Mouse (Mus musculus) testis, adult 2 months (tissue): Measurements from ENCODE around the gene Reln. TPM values are rescaled to one million over a fixed set of nuclear protein-coding genes. Genes with fewer than 3 reads are reported as not detected.

Experiments used
- H3K27ac ChIP-seq: fragments of 200-500 bp; 2 replicates; pipeline ENCODE4 v1.5.1; 2012; ENCODE audit warnings: low read depth, low read length; ENCODE audit not compliant: control insufficient read depth, insufficient read depth
- H3K27me3 ChIP-seq: fragments of 200-500 bp; 2 replicates; pipeline ENCODE4 v1.6.1; 2012; ENCODE audit warnings: mild to moderate bottlenecking, low read length, moderate library complexity; ENCODE audit not compliant: control insufficient read depth, insufficient read depth
- H3K36me3 ChIP-seq: fragments of 200-500 bp; 2 replicates; pipeline ENCODE4 v1.6.1; 2012; ENCODE audit warnings: mild to moderate bottlenecking, low read length; ENCODE audit not compliant: control insufficient read depth, insufficient read depth
- H3K4me1 ChIP-seq: fragments of 200-500 bp; 2 replicates; pipeline ENCODE4 v1.6.1; 2012; ENCODE audit warnings: low read length; ENCODE audit not compliant: control insufficient read depth, insufficient read depth
- H3K4me3 ChIP-seq: fragments of 200-500 bp; 2 replicates; pipeline ENCODE4 v1.5.1; 2012; ENCODE audit warnings: low read depth, mild to moderate bottlenecking, low read length, moderate library complexity, mixed read lengths; ENCODE audit not compliant: control insufficient read depth
- CTCF ChIP-seq: fragments of 200-500 bp; IDR thresholded peaks from 2 replicates; pipeline ENCODE4 v1.5.1; 2012; ENCODE audit warnings: low read depth, mild to moderate bottlenecking, inconsistent platforms, low read length, moderate library complexity; ENCODE audit not compliant: control insufficient read depth, insufficient read depth, insufficient replicate concordance
- POLR2A ChIP-seq: fragments of 200-500 bp; IDR thresholded peaks from 2 replicates; pipeline ENCODE4 v1.6.1; 2012; ENCODE audit warnings: low read depth, mild to moderate bottlenecking, inconsistent platforms, low read length, moderate library complexity; ENCODE audit not compliant: control insufficient read depth
- polyA plus RNA-seq: library from polyadenylated mRNA; depleted of rRNA; stranded (reverse); fragments of >200 nt; gene quantifications from 2 replicates; pipeline ENCODE4 v1.2.3, GENCODE M21; 2012

Reln gene
- polyA plus RNA-seq, 1 experiment = 11.5 TPM

- Histone ChIP-seq H3K4me3 (peak overlapping the region; percentile 66), H3K4me1 (peaks cover 9% of the 10 kb centered on the region), H3K27ac (0 out of 2 replicates have a peak overlapping the region, but pooled peaks have one; percentile 6), H3K36me3 (no peaks in the 10 kb centered on the region), H3K27me3 (no peaks in the 10 kb centered on the region)
- TF ChIP-seq POLR2A (0 out of 2 replicates have a peak, but pooled peaks have one; percentile 13), CTCF (no peak)
Observed at GRCm38 (mm10) chr5:21910726-21911125, 433.8 kb downstream of the Reln start.

GRCm38 (mm10) chr5:21909713-21910112, 434.8 kb downstream of the Reln start:
- Histone ChIP-seq H3K36me3 (no peaks in the 10 kb centered on the region), H3K27me3 (no peaks in the 10 kb centered on the region), H3K27ac (no peak overlapping the region), H3K4me1 (peaks cover 9% of the 10 kb centered on the region), H3K4me3 (no peak overlapping the region)
- TF ChIP-seq POLR2A (no peak), CTCF (no peak)

DNA sequence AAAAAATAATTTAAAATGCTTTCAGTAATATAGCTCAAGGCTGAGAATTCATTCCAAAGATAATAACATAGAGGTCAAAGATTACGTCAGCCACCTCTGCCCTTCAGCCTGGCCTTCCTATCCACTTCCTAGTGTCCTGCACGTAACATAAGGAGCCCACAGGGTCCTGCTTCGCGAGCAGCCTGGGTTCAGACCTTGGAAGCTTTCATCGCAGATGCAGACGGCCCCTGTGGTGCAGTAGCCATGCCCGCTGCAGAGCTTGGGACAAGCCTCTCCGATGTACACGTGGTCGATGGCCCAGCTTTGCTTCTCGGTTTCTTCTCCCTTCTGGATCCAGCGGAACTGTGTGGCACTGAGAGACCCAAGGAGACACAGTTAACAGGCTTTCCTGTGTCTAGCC, 443.1 kb downstream of the Reln start:
- Histone ChIP-seq H3K4me1 (no peaks in the 10 kb centered on the region), H3K4me3 (no peak overlapping the region), H3K27me3 (no peaks in the 10 kb centered on the region), H3K27ac (no peak overlapping the region), H3K36me3 (no peaks in the 10 kb centered on the region)
- no peak for TF ChIP-seq CTCF
- no peak for TF ChIP-seq POLR2A

DNA sequence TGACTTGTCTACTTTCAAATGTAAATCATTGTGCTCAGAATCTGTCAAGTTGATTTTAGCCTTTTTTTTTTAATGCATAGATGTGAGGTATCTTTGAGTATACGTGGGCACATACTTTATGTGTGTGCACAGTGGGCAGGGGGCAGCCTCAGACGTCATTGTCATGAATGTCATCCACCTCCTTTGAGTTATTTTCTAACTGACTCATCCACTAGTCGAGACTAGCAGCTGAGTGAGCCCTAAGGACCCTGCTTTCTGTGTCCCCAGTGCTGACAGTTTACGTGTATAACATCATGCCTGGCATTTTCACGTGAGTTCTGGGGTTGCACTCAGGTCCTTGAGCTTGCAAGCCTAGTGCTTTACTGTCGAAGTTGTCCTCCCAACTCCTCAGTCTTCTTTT, 443.6 kb downstream of the Reln start:
- Histone ChIP-seq H3K4me1 (no peaks in the 10 kb centered on the region), H3K27ac (no peak overlapping the region), H3K4me3 (no peak overlapping the region), H3K36me3 (no peaks in the 10 kb centered on the region), H3K27me3 (no peaks in the 10 kb centered on the region)
- TF ChIP-seq CTCF (no peak), POLR2A (no peak)

DNA sequence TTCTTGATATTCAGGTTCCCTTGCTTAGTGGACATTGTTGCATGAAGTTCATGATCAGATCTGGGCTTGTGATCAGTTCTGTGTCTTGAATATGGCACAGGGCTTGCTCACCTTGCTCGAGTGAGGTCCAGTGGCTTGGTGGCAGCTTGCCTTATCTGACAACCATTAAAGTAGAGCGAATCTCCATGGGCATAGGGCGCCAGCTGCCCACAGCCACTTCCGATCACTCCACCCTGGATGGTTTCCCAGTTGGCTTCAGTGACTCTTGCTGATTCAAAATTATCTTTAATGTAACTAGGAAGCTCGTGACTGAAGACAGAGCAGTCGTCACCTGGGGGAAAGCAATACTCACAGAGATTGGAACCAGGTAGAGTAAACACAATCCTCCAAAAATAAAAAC, 445.6 kb downstream of the Reln start:
- Histone ChIP-seq H3K27me3 (no peaks in the 10 kb centered on the region), H3K4me1 (no peaks in the 10 kb centered on the region)
- TF ChIP-seq POLR2A (no peak), CTCF (no peak)

DNA sequence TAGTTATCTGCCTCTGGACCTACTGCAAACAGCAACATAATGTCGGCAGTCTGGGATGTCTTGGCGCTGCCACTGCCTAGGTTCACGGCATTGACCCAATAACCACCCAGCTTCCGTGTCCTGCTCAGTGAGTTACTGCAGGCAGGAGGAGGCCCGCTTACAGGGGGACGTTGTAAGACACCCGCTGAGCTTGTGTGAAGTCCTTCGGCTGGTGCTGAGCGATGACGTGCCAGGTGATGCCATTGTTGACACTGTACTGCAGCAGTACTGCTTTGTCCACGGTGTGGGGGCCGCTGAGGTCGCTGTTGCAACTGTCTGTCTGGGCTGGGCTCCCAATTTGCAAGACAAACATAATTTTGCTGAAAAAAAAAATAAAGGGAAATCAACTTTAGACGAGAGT, 447.9 kb downstream of the Reln start:
- H3K27ac ChIP-seq = no peak overlapping the region
- no peak overlapping the region for H3K4me3 ChIP-seq
- no peaks in the 10 kb centered on the region for H3K36me3 ChIP-seq
- H3K4me1 ChIP-seq = no peaks in the 10 kb centered on the region
- TF ChIP-seq POLR2A (no peak), CTCF (no peak)
- H3K27me3 ChIP-seq = no peaks in the 10 kb centered on the region

More for the DNA sequence above, 445.6 kb downstream of the Reln start:
- no peak overlapping the region for H3K4me3 ChIP-seq
- no peaks in the 10 kb centered on the region for H3K36me3 ChIP-seq
- no peak overlapping the region for H3K27ac ChIP-seq

DNA sequence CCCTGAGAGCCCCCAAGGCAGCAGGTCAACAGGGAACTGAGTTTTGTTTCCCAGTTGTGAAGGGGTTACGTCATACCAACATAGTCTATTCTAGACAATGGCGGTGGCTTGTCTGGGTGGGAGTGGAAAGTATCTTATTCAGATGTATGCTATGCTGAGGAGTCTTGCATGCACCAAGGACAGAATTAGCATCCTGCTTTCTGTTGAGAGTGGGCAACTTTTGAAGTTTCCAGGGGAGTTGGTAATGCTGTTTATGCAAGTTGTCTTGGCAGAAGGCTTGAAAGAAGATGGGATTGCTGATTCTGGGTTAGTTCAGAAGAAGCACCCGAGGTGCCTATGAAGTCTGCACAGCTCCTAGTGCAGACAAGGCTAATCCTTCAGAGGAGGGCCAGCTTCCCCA, 450.3 kb downstream of the Reln start:
- Histone ChIP-seq H3K4me3 (no peak overlapping the region), H3K4me1 (no peaks in the 10 kb centered on the region), H3K27me3 (no peaks in the 10 kb centered on the region), H3K27ac (no peak overlapping the region), H3K36me3 (no peaks in the 10 kb centered on the region)
- no peak for TF ChIP-seq POLR2A
- TF ChIP-seq CTCF = no peak

- Histone ChIP-seq H3K36me3 (no peaks in the 10 kb centered on the region), H3K4me3 (no peak overlapping the region), H3K4me1 (peaks cover 11% of the 10 kb centered on the region), H3K27ac (no peak overlapping the region), H3K27me3 (no peaks in the 10 kb centered on the region)
- no peak for TF ChIP-seq POLR2A
- TF ChIP-seq CTCF = no peak
Observed at GRCm38 (mm10) chr5:21866750-21867149, 477.8 kb downstream of the Reln start.
